Mouse (Mus musculus): ENCODE measurements around the gene Baiap2. TPM values are rescaled to one million over a fixed set of nuclear protein-coding genes. Genes with fewer than 3 reads are reported as not detected.

Baiap2 gene
- polyA plus RNA-seq (2014; fragmentation: Illumina TruSeq; extraction: RNeasy Lipid Tissue Mini Kit (QIAGEN cat#74804); ENCODE audit: low read depth, low replicate concordance), result 7.7 TPM

DNA sequence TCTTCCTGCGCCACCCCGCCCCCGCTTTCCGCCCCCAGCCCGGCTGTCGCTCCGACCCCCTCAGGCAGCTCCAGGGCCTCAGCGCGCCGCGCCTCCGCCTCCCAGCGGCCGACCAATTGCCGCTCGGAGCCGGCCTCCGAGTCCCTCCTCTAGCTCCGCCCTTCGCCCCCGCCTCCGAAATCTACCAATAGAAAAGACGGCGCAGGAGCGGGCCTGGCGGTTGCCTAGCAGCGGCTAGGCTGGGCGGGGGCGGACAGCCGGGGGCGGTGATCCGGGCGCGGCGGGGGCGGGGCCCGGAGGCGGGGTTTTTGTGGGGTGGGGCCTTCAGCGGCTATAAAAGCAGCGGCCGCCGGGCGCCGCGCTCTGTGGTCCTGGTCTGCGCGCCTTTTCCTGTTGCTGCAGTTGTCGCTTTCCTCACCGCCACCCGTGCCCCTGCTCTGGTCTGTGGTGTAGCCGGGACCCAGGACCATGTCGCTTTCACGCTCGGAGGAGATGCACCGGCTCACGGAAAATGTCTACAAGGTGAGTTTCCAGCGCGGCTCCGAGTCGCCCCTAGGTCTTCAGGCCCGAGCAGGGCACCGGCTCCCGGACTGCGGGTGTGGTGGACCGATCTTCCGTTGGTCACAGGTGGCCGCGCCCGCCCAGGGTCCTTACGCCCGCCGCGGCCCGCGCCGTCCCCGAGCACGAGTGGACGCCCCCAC lies at the start of gene Baiap2:
Baiap2 (plus strand) TSS at position 37 of the 701 bp plus-strand sequence.

DNA sequence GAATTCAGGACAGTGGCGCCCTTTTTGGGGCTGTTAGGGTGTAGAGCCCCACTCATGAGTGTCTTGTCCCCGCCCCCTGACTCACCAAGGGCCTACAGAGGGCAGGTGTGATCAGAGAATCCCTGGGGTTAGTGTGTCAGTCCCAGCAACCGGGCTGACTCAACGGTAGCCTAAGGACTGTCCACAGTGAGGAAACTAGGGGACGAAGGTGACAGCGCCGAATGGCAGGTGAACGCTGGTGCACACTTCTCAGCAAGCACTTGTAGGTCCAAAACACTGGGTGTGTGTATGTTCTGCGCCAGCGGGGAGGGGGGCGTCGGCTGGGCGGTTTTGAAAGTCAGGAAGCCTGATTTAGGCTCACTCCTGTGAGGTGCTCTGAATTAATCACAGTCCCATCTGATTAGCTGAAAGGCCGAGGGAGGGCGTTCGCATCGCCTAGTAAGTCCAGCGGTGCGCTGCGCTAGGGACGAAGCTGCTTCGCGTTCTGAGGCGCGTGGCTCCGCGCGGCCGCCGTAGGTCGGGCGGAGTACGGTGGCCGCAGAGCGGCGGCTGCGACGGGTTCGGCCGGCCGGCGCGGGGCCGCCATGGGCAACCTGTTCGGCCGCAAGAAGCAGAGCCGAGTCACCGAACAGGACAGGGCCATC lies 29.1 kb upstream of the Baiap2 start, which contains the start of gene Chmp6:
Chmp6 (plus strand) TSS at position 151 of the 644 bp plus-strand sequence.

DNA sequence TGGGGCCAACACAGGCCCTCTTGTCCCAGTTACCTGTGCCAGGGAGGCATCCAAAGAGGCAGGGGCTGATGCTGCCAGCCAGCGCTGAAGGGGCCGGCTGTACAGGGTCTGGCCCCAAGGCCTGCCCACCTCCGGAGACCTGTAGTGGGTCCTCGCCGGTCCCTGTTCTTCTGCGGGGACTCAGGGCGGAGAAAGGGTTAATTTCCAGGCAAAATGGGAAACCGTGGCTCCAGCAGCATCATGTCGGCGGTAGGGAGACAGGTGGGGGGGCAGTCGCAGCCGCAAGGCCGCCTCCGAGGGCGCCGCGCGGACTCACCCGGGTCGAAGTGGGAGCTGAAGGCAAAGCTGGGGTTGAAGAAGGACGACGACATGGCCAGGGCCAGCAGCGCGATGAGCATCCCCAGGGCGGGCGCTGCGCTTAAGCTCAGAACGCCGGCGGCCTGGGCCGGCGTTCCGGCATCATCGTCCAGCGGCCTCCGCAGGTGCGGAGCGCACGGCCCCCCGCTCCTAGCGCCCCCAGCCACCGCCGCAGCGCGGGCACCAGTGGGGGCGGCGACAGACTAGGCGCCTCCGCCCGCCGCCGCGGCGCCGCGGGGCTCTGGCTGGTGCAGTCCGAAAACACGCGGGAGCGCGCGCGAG lies 104.1 kb downstream of the Baiap2 start, which contains the start of gene Aatk:
Aatk (minus strand) TSS at position 615 of the 639 bp plus-strand sequence.

Other genes with a start within 250 kb of the Baiap2 start
- 31.7 TPM for gene Chmp6, start 29.3 kb upstream of the Baiap2 start, polyA plus RNA-seq (2014; fragmentation: Illumina TruSeq; extraction: RNeasy Lipid Tissue Mini Kit (QIAGEN cat#74804); ENCODE audit: low read depth, low replicate concordance)
- 3.0 TPM for gene Aatk, start 104.4 kb downstream of the Baiap2 start, polyA plus RNA-seq (2014; fragmentation: Illumina TruSeq; extraction: RNeasy Lipid Tissue Mini Kit (QIAGEN cat#74804); ENCODE audit: low read depth, low replicate concordance)
- gene Cep131, start 144.1 kb downstream of the Baiap2 start, polyA plus RNA-seq (2014; fragmentation: Illumina TruSeq; extraction: RNeasy Lipid Tissue Mini Kit (QIAGEN cat#74804); ENCODE audit: low read depth, low replicate concordance), result 5.7 TPM
- gene Tepsin, start 156.0 kb downstream of the Baiap2 start, polyA plus RNA-seq (2014; fragmentation: Illumina TruSeq; extraction: RNeasy Lipid Tissue Mini Kit (QIAGEN cat#74804); ENCODE audit: low read depth, low replicate concordance), result 12.5 TPM
- 112 TPM for gene Ndufaf8, start 156.2 kb downstream of the Baiap2 start, polyA plus RNA-seq (2014; fragmentation: Illumina TruSeq; extraction: RNeasy Lipid Tissue Mini Kit (QIAGEN cat#74804); ENCODE audit: low read depth, low replicate concordance)
- gene Slc38a10, start 208.6 kb downstream of the Baiap2 start, polyA plus RNA-seq (2014; fragmentation: Illumina TruSeq; extraction: RNeasy Lipid Tissue Mini Kit (QIAGEN cat#74804); ENCODE audit: low read depth, low replicate concordance), result 75.6 TPM